Mouse (Mus musculus) forebrain, embryonic 12.5 days (tissue): ENCODE measurements around the gene Gm49394. TPM values are rescaled to one million over a fixed set of nuclear protein-coding genes. Genes with fewer than 3 reads are reported as not detected.
A peak's percentile ranks its signal among the peaks of the same experiment; 100 is the strongest.

Experiments used
- ATAC-seq: fragments of 200-750 bp; cut with Nextera tagmentation; 2 replicates; pipeline ENCODE4 v1.8.0; 2017; ENCODE audit warnings: moderate TSS enrichment; ENCODE audit not compliant: low FRiP score
- H3K27ac ChIP-seq: fragments of 300-500 bp; sonication (generic); 2 replicates; pipeline ENCODE4 v1.5.1; 2016; ENCODE audit warnings: mild to moderate bottlenecking
- H3K27me3 ChIP-seq: fragments of 300-500 bp; sonication (generic); 2 replicates; pipeline ENCODE4 v1.6.1; 2016; ENCODE audit warnings: mild to moderate bottlenecking
- H3K36me3 ChIP-seq: fragments of 300-500 bp; sonication (generic); replicated peaks from 2 replicates; pipeline ENCODE4 v1.6.1; 2016; ENCODE audit warnings: mild to moderate bottlenecking
- H3K4me1 ChIP-seq: fragments of 300-500 bp; sonication (generic); 2 replicates; pipeline ENCODE4 v1.6.1; 2016
- H3K4me2 ChIP-seq: fragments of 300-500 bp; sonication (generic); 2 replicates; pipeline ENCODE4 v1.6.1; 2016; ENCODE audit warnings: mild to moderate bottlenecking, moderate library complexity
- H3K4me3 ChIP-seq: fragments of 300-500 bp; sonication (generic); replicated peaks from 2 replicates; pipeline ENCODE4 v1.5.1; 2016; ENCODE audit warnings: mild to moderate bottlenecking
- H3K9ac ChIP-seq: fragments of 300-500 bp; sonication (generic); 2 replicates; pipeline ENCODE4 v1.6.1; 2016; ENCODE audit warnings: mild to moderate bottlenecking
- H3K9me3 ChIP-seq: fragments of 300-500 bp; sonication (generic); 2 replicates; pipeline ENCODE4 v1.6.1; 2016
- WGBS: fragments of 180-500 bp; shearing (Covaris S2); methylation state at CpG from one replicate; pipeline ENCODE4 v1.1.7; 2016; 5-methylcytosine and 5-hydroxymethylcytosine counted together
- microRNA counts: library from miRNA; unstranded; fragments of <30 nt; microRNA quantifications from one replicate; lab custom pipeline; 2017
- microRNA-seq: library from miRNA; unstranded; fragments of <30 nt; microRNA quantifications from one replicate; pipeline ENCODE4, GENCODE M21; 2017
- polyA plus RNA-seq: library from polyadenylated mRNA; unstranded; fragments of >200 nt; fragmentation: Nextera tagmentation; extraction: Ambion mirVana; gene quantifications from 2 replicates; pipeline ENCODE4 v1.2.1, GENCODE M21; 2016

The Gm49394 gene
- polyA plus RNA-seq, 1 experiment from 2014 or later = not detected

GRCm38 (mm10) chr7:142610627-142611406 lies 58.9 kb downstream of the Gm49394 start:
- H3K9ac ChIP-seq = peak overlapping the region; percentile 44; the same call in 1 of the 2 replicates
- no peaks in the 10 kb centered on the region for H3K9me3 ChIP-seq
- no peaks in the 10 kb centered on the region for H3K36me3 ChIP-seq
- ATAC-seq = peak; percentile 94
- peak overlapping the region; percentile 85 for H3K27ac ChIP-seq
- no peak overlapping the region; the same call in 1 of the 2 replicates for H3K4me3 ChIP-seq
- peaks cover 18% of the 10 kb centered on the region for H3K4me1 ChIP-seq
- H3K4me2 ChIP-seq = peak overlapping the region; percentile 47
- no peaks in the 10 kb centered on the region for H3K27me3 ChIP-seq
- 3% methylated on average over 12 of the region's 12 CpGs for WGBS

- ATAC-seq = no peak
- Histone ChIP-seq H3K36me3 (no peaks in the 10 kb centered on the region), H3K4me2 (no peak overlapping the region), H3K9ac (no peak overlapping the region), H3K4me3 (no peak overlapping the region), H3K9me3 (no peaks in the 10 kb centered on the region), H3K27me3 (0 out of 2 replicates have a peak, but pooled peaks cover 3% of the 10 kb centered on the region), H3K4me1 (no peaks in the 10 kb centered on the region), H3K27ac (no peak overlapping the region)
- WGBS = 94% methylated on average over 2 of the region's 2 CpGs
Observed at GRCm38 (mm10) chr7:142600921-142601320, 68.8 kb downstream of the Gm49394 start.

MicroRNAs encoded within 50 kb of the gene (microRNA counts, 519-probe panel; counts per million panel counts)
- not detected for microRNA mmu-miR-483 (lab: Ali Mortazavi, UCI)

Small RNAs within 50 kb of the gene (microRNA-seq; reads per million reads assigned to microRNA genes)
- 389 reads per million, percentile 66 among the genes with 10 or more reads in this experiment for gene Mir483

Other genes with a start within 250 kb of the Gm49394 start
- gene Syt8, start 235.1 kb downstream of the Gm49394 start, polyA plus RNA-seq = not detected in 2 replicates
- 1.3 TPM in 1 of 2 replicates, not detected in the other for gene Tnni2, start 228.1 kb downstream of the Gm49394 start, polyA plus RNA-seq
- gene Lsp1, start 209.1 kb downstream of the Gm49394 start, polyA plus RNA-seq = 5.4 and 6.3 TPM in 2 replicates
- gene Tnnt3, start 171.1 kb downstream of the Gm49394 start, polyA plus RNA-seq = 0.78 TPM in 1 of 2 replicates, not detected in the other
- 10.8 and 15.9 TPM in 2 replicates for gene Mrpl23, start 137.3 kb downstream of the Gm49394 start, polyA plus RNA-seq
- gene Igf2, start 3.1 kb downstream of the Gm49394 start, polyA plus RNA-seq = 94.7 and 122 TPM in 2 replicates
- not detected in 2 replicates for gene Ins2, start 73.4 kb upstream of the Gm49394 start, polyA plus RNA-seq